Mouse (Mus musculus) C2C12 (cell line): ENCODE data around the gene C530008M17Rik. TPM values are rescaled to one million over a fixed set of nuclear protein-coding genes. Genes with fewer than 3 reads are reported as not detected.

Experiments
- H3K27me3 ChIP-seq: one replicate; pipeline ENCODE4 v1.6.1; 2011; ENCODE audit not compliant: control insufficient read depth, insufficient read depth, insufficient read length
- H3K36me3 ChIP-seq: one replicate; pipeline ENCODE4 v1.6.1; 2011; ENCODE audit not compliant: control insufficient read depth, insufficient read depth
- H3K4me3 ChIP-seq: one replicate; pipeline ENCODE4 v1.5.1; 2011; ENCODE audit warnings: mild to moderate bottlenecking, control low read depth; ENCODE audit not compliant: poor library complexity, insufficient read depth, severe bottlenecking
- H3K79me2 ChIP-seq: one replicate; pipeline ENCODE4 v1.6.1; 2011; ENCODE audit not compliant: control insufficient read depth, insufficient read depth
- H3K79me3 ChIP-seq: one replicate; pipeline ENCODE4 v1.6.1; 2011; ENCODE audit warnings: low read depth, control low read depth
- H3ac ChIP-seq: one replicate; pipeline ENCODE3; 2011; ENCODE audit warnings: low read depth; ENCODE audit not compliant: control insufficient read depth, insufficient read length
- CEBPB ChIP-seq: IDR thresholded peaks from one replicate; pipeline ENCODE4 v1.6.1; 2011; ENCODE audit warnings: low read depth, mild to moderate bottlenecking, control low read depth, moderate library complexity
- CTCF ChIP-seq: IDR thresholded peaks from one replicate; pipeline ENCODE4 v1.5.1; 2011; ENCODE audit not compliant: control insufficient read depth, insufficient read depth, insufficient read length
- FOSL1 ChIP-seq: IDR thresholded peaks from one replicate; pipeline ENCODE4 v1.8.0; 2011; ENCODE audit warnings: mild to moderate bottlenecking, low read length; ENCODE audit not compliant: poor library complexity, insufficient read depth, severe bottlenecking
- MAX ChIP-seq: IDR thresholded peaks from one replicate; pipeline ENCODE4 v1.6.1; 2011; ENCODE audit warnings: mild to moderate bottlenecking, control low read depth
- MYOD1 ChIP-seq: IDR thresholded peaks from one replicate; pipeline ENCODE4 v1.6.1; 2011; ENCODE audit warnings: low read depth; ENCODE audit not compliant: control insufficient read depth, insufficient read length
- MYOG ChIP-seq: IDR thresholded peaks from one replicate; pipeline ENCODE4 v1.6.1; 2011; ENCODE audit not compliant: control insufficient read depth, insufficient read length; ENCODE audit errors: extremely low read depth
- USF1 ChIP-seq: IDR thresholded peaks from one replicate; pipeline ENCODE4 v1.6.1; 2011; ENCODE audit warnings: low read depth, mild to moderate bottlenecking, control low read depth, moderate library complexity
- polyA plus RNA-seq: library from polyadenylated mRNA; unstranded; fragments of >200 nt; fragmentation: generic; extraction: Trizol; gene quantifications from one replicate; pipeline ENCODE4 v1.2.1, GENCODE M21; 2012; ENCODE audit warnings: missing spikeins

The C530008M17Rik gene
- polyA plus RNA-seq, 1 experiment: 4.6 TPM

GRCm38 (mm10) chr5:76690177-76690593 lies 33.9 kb downstream of the C530008M17Rik start:
- Histone ChIP-seq H3K79me2 (no peaks in the 10 kb centered on the region), H3K36me3 (no peaks in the 10 kb centered on the region), H3K79me3 (no peaks in the 10 kb centered on the region), H3ac (no peak overlapping the region), H3K27me3 (no peaks in the 10 kb centered on the region), H3K4me3 (no peak overlapping the region)
- TF ChIP-seq MYOD1 (no peak), MYOG (no peak), CEBPB (no peak), CTCF (no peak), FOSL1 (no peak), USF1 (no peak)

- TF ChIP-seq MYOD1 (no peak), MAX (no peak), FOSL1 (no peak), CEBPB (no peak), USF1 (no peak), CTCF (no peak), MYOG (no peak)
- no peaks in the 10 kb centered on the region for H3K27me3 ChIP-seq
- no peaks in the 10 kb centered on the region for H3K79me3 ChIP-seq
- no peak overlapping the region for H3ac ChIP-seq
- no peaks in the 10 kb centered on the region for H3K36me3 ChIP-seq
- H3K4me3 ChIP-seq: no peak overlapping the region
- H3K79me2 ChIP-seq: no peaks in the 10 kb centered on the region
Observed at GRCm38 (mm10) chr5:76691251-76691650, 34.9 kb downstream of the C530008M17Rik start.

GRCm38 (mm10) chr5:76691706-76692424 lies 35.6 kb downstream of the C530008M17Rik start:
- H3K79me3 ChIP-seq: no peaks in the 10 kb centered on the region
- no peak overlapping the region for H3ac ChIP-seq
- no peak overlapping the region for H3K4me3 ChIP-seq
- TF ChIP-seq MAX (no peak), CEBPB (no peak), MYOG (no peak), CTCF (no peak), USF1 (no peak), FOSL1 (no peak), MYOD1 (no peak)
- H3K79me2 ChIP-seq: no peaks in the 10 kb centered on the region
- H3K27me3 ChIP-seq: no peaks in the 10 kb centered on the region
- H3K36me3 ChIP-seq: no peaks in the 10 kb centered on the region

- Histone ChIP-seq H3K36me3 (no peaks in the 10 kb centered on the region), H3K79me2 (no peaks in the 10 kb centered on the region), H3K79me3 (no peaks in the 10 kb centered on the region), H3K4me3 (no peak overlapping the region), H3K27me3 (no peaks in the 10 kb centered on the region), H3ac (no peak overlapping the region)
- no peak for TF ChIP-seq MYOG
- no peak for TF ChIP-seq USF1
- TF ChIP-seq CEBPB: no peak
- no peak for TF ChIP-seq FOSL1
- no peak for TF ChIP-seq MYOD1
- TF ChIP-seq CTCF: no peak
- TF ChIP-seq MAX: no peak
Observed at GRCm38 (mm10) chr5:76697536-76697935, 41.2 kb downstream of the C530008M17Rik start.

- TF ChIP-seq CEBPB: no peak
- no peak for TF ChIP-seq MYOD1
- no peak for TF ChIP-seq USF1
- no peak for TF ChIP-seq FOSL1
- no peak for TF ChIP-seq MYOG
- no peak for TF ChIP-seq MAX
- TF ChIP-seq CTCF: no peak
- H3K27me3 ChIP-seq: no peaks in the 10 kb centered on the region
- H3K4me3 ChIP-seq: no peak overlapping the region
- no peaks in the 10 kb centered on the region for H3K79me3 ChIP-seq
- H3K79me2 ChIP-seq: no peaks in the 10 kb centered on the region
- no peaks in the 10 kb centered on the region for H3K36me3 ChIP-seq
- no peak overlapping the region for H3ac ChIP-seq
Observed at GRCm38 (mm10) chr5:76698187-76698586, 41.9 kb downstream of the C530008M17Rik start.
